Mouse (Mus musculus) hindlimb bud, embryonic 11.5 days (tissue): ENCODE measurements around the gene Gm20828.
"Not testable (repeated sequence)": the region's sequence is repeated elsewhere in the genome, so short reads cannot be mapped to it uniquely, and the experiment has no call there.

Experiments
- DNase-seq: peaks from one replicate; pipeline ENCODE4 v3.0.0-alpha.2; 2012; ENCODE audit warnings: low read depth, low spot score; ENCODE audit errors: extremely low spot score

Gene Gm20828

GRCm38 (mm10) chrY:11199274-11199673 is at the start of gene Gm20828:
Gene Gm20828 (minus strand): TSS chrY:11199374.
- not testable (repeated sequence) for DNase-seq
